Mouse (Mus musculus) liver, adult 2 months (tissue): ENCODE measurements around the gene Lcp2.

Source experiments
- CTCF ChIP-seq: fragments of 200-500 bp; IDR thresholded peaks from 2 replicates; pipeline ENCODE4 v1.5.1; 2011; ENCODE audit warnings: low read depth, low read length, control low read depth
- POLR2A ChIP-seq: fragments of 200-500 bp; IDR thresholded peaks from 2 replicates; pipeline ENCODE4 v1.6.1; 2011; ENCODE audit warnings: low read length, control low read depth; ENCODE audit not compliant: insufficient read depth; ENCODE audit errors: extremely low read depth

GRCm38 (mm10) chr11:34000416-34000815 is 46.3 kb upstream of the Lcp2 start:
- TF ChIP-seq CTCF (no peak), POLR2A (no peak)
